Mouse (Mus musculus): Measurements from ENCODE around the gene Papss2.
"Not testable (repeated sequence)": the region's sequence is repeated elsewhere in the genome, so short reads cannot be mapped to it uniquely, and the experiment has no call there.

Papss2 gene

GRCm38 (mm10) chr19:32638276-32638903, 42.8 kb downstream of the Papss2 start:
- DNase-seq (ENCODE audit: low spot score), result no peak

- no peak for DNase-seq (ENCODE audit: low spot score)
Measured at GRCm38 (mm10) chr19:32641535-32641934, 45.9 kb downstream of the Papss2 start.

GRCm38 (mm10) chr19:32641995-32642394, 46.4 kb downstream of the Papss2 start:
- DNase-seq (ENCODE audit: low spot score), result no peak

- DNase-seq (ENCODE audit: low spot score), result no peak
Measured at GRCm38 (mm10) chr19:32643642-32644041, 48.1 kb downstream of the Papss2 start.

- DNase-seq (ENCODE audit: low spot score), result no peak
Measured at GRCm38 (mm10) chr19:32645939-32646338, 50.3 kb downstream of the Papss2 start.

- DNase-seq (ENCODE audit: low spot score), result no peak
Measured at GRCm38 (mm10) chr19:32646382-32646781, 50.8 kb downstream of the Papss2 start.

- DNase-seq (ENCODE audit: low spot score), result no peak
Measured at GRCm38 (mm10) chr19:32648019-32648571, 52.5 kb downstream of the Papss2 start.

GRCm38 (mm10) chr19:32651046-32651445, 55.5 kb downstream of the Papss2 start:
- no peak for DNase-seq (ENCODE audit: low spot score)

- DNase-seq (ENCODE audit: low spot score), result no peak
Measured at GRCm38 (mm10) chr19:32653122-32653521, 57.5 kb downstream of the Papss2 start.

GRCm38 (mm10) chr19:32653630-32654362, 58.2 kb downstream of the Papss2 start:
- no peak for DNase-seq (ENCODE audit: low spot score)

GRCm38 (mm10) chr19:32659346-32659745, 63.8 kb downstream of the Papss2 start:
- peak; percentile 38 for DNase-seq (ENCODE audit: low spot score)

GRCm38 (mm10) chr19:32662936-32663335, 67.3 kb downstream of the Papss2 start:
- no peak for DNase-seq (ENCODE audit: low spot score)

- DNase-seq (ENCODE audit: low spot score), result no peak
Measured at GRCm38 (mm10) chr19:32665243-32665642, 69.7 kb downstream of the Papss2 start.

GRCm38 (mm10) chr19:32667830-32668229, 72.2 kb downstream of the Papss2 start:
- DNase-seq (ENCODE audit: low spot score), result not testable (repeated sequence)

GRCm38 (mm10) chr19:32675766-32676165, 80.2 kb downstream of the Papss2 start:
- DNase-seq (ENCODE audit: low spot score), result no peak

GRCm38 (mm10) chr19:32680894-32681293, 85.3 kb downstream of the Papss2 start:
- no peak for DNase-seq (ENCODE audit: low spot score)

- no peak for DNase-seq (ENCODE audit: low spot score)
Measured at GRCm38 (mm10) chr19:32683081-32683480, 87.5 kb downstream of the Papss2 start.

GRCm38 (mm10) chr19:32687721-32688120, 92.1 kb downstream of the Papss2 start:
- no peak for DNase-seq (ENCODE audit: low spot score)

GRCm38 (mm10) chr19:32688227-32688626, 92.6 kb downstream of the Papss2 start:
- not testable (repeated sequence) for DNase-seq (ENCODE audit: low spot score)

GRCm38 (mm10) chr19:32689724-32690123, 94.1 kb downstream of the Papss2 start:
- DNase-seq (ENCODE audit: low spot score), result peak; percentile 66

GRCm38 (mm10) chr19:32696674-32697073, 101.1 kb downstream of the Papss2 start:
- no peak for DNase-seq (ENCODE audit: low spot score)

GRCm38 (mm10) chr19:32702191-32702590, 106.6 kb downstream of the Papss2 start:
- DNase-seq (ENCODE audit: low spot score), result no peak

- no peak for DNase-seq (ENCODE audit: low spot score)
Measured at GRCm38 (mm10) chr19:32708996-32709395, 113.4 kb downstream of the Papss2 start.

All from adipocyte (in vitro differentiated cells).